Mouse (Mus musculus) liver, embryonic 11.5 days (tissue): ENCODE measurements around the gene Gli1. TPM values are rescaled to one million over a fixed set of nuclear protein-coding genes. Genes with fewer than 3 reads are reported as not detected.
A peak's percentile ranks its signal among the peaks of the same experiment; 100 is the strongest.

ENCODE experiments used
- ATAC-seq: fragments of 200-750 bp; cut with Nextera tagmentation; replicated peaks from 2 replicates; pipeline ENCODE4 v1.8.0; 2017; ENCODE audit warnings: moderate number of reproducible peaks, mild to moderate bottlenecking, moderate TSS enrichment, moderate library complexity; ENCODE audit not compliant: low FRiP score
- DNase-seq: peaks from one replicate; pipeline ENCODE4 v3.0.0-alpha.2; 2017; ENCODE audit warnings: low spot score
- H3K27ac ChIP-seq: fragments of 300-500 bp; sonication (generic); 2 replicates; pipeline ENCODE4 v1.5.1; 2014; ENCODE audit warnings: mild to moderate bottlenecking, low read depth, low read length, control low read depth
- H3K27me3 ChIP-seq: fragments of 300-500 bp; sonication (generic); replicated peaks from 2 replicates; pipeline ENCODE4 v1.6.1; 2014; ENCODE audit warnings: low read length, mixed read lengths; ENCODE audit not compliant: control insufficient read depth, insufficient read depth
- H3K36me3 ChIP-seq: fragments of 300-500 bp; sonication (generic); 2 replicates; pipeline ENCODE4 v1.6.1; 2014; ENCODE audit warnings: mild to moderate bottlenecking, low read length, moderate library complexity, mixed read lengths; ENCODE audit not compliant: control insufficient read depth, insufficient read depth
- H3K4me1 ChIP-seq: fragments of 300-500 bp; sonication (generic); replicated peaks from 2 replicates; pipeline ENCODE4 v1.6.1; 2014; ENCODE audit warnings: low read length, mixed read lengths; ENCODE audit not compliant: control insufficient read depth, insufficient read depth
- H3K4me2 ChIP-seq: fragments of 300-500 bp; sonication (generic); 2 replicates; pipeline ENCODE4 v1.6.1; 2014; ENCODE audit warnings: mild to moderate bottlenecking, control low read depth, moderate library complexity
- H3K4me3 ChIP-seq: fragments of 300-500 bp; sonication (generic); 2 replicates; pipeline ENCODE4 v1.5.1; 2014; ENCODE audit warnings: low read depth, low read length, control low read depth
- H3K9ac ChIP-seq: fragments of 300-500 bp; sonication (generic); 2 replicates; pipeline ENCODE4 v1.6.1; 2014; ENCODE audit warnings: low read depth, low read length, control low read depth
- H3K9me3 ChIP-seq: fragments of 300-500 bp; sonication (generic); 2 replicates; pipeline ENCODE4 v1.6.1; 2016; ENCODE audit warnings: low read length, inconsistent platforms, mixed read lengths; ENCODE audit not compliant: control insufficient read depth
- WGBS: fragments of 180-500 bp; shearing (Covaris S2); extraction: QIAGEN DNeasy Blood & Tissue Kit; methylation state at CpG from one replicate; pipeline ENCODE4 v1.1.7; 2014; 5-methylcytosine and 5-hydroxymethylcytosine counted together
- polyA plus RNA-seq: library from polyadenylated mRNA; unstranded; fragments of >200 nt; fragmentation: Nextera tagmentation; extraction: Ambion mirVana; gene quantifications from 2 replicates; pipeline ENCODE4 v1.2.1, GENCODE M21; 2014

Gene Gli1
- polyA plus RNA-seq, 1 experiment from 2014 or later: 2.1 TPM

GRCm38 (mm10) chr10:127351719-127352118, 9.9 kb upstream of the Gli1 start:
- no peaks in the 10 kb centered on the region for H3K27me3 ChIP-seq
- H3K9me3 ChIP-seq: no peaks in the 10 kb centered on the region
- ATAC-seq: no peak
- H3K4me3 ChIP-seq: no peak overlapping the region
- H3K27ac ChIP-seq: no peak overlapping the region
- DNase-seq: no peak
- no peaks in the 10 kb centered on the region for H3K36me3 ChIP-seq
- WGBS: 62% methylated on average over 8 of the region's 8 CpGs
- H3K4me1 ChIP-seq: peaks cover 2% of the 10 kb centered on the region; the same call in 1 of the 2 replicates
- no peak overlapping the region for H3K4me2 ChIP-seq
- no peak overlapping the region for H3K9ac ChIP-seq

- WGBS: 80% methylated on average over 8 of the region's 8 CpGs
- no peak overlapping the region for H3K4me3 ChIP-seq
- H3K27ac ChIP-seq: no peak overlapping the region
These were observed 9.5 kb upstream of the Gli1 start for GRCm38 (mm10) chr10:127351285-127351595.

GRCm38 (mm10) chr10:127350594-127351284, 9.0 kb upstream of the Gli1 start:
- Histone ChIP-seq H3K9ac (peak overlapping the region; percentile 20; the same call in 1 of the 2 replicates), H3K9me3 (no peaks in the 10 kb centered on the region), H3K36me3 (no peaks in the 10 kb centered on the region), H3K27me3 (no peaks in the 10 kb centered on the region), H3K4me1 (peaks cover 2% of the 10 kb centered on the region; the same call in 1 of the 2 replicates), H3K4me2 (peak overlapping the region; percentile 56), H3K27ac (no peak overlapping the region), H3K4me3 (peak overlapping the region; percentile 7; the same call in 1 of the 2 replicates)
- 13% methylated on average over 24 of the region's 24 CpGs for WGBS
- DNase-seq (peak; percentile 70), ATAC-seq (peak; percentile 62)

More at GRCm38 (mm10) chr10:127351285-127351595, 9.5 kb upstream of the Gli1 start:
- H3K4me2 ChIP-seq: no peak overlapping the region
- no peaks in the 10 kb centered on the region for H3K9me3 ChIP-seq
- peaks cover 2% of the 10 kb centered on the region; the same call in 1 of the 2 replicates for H3K4me1 ChIP-seq
- DNase-seq (no peak), ATAC-seq (no peak)
- H3K9ac ChIP-seq: no peak overlapping the region
- H3K36me3 ChIP-seq: no peaks in the 10 kb centered on the region
- no peaks in the 10 kb centered on the region for H3K27me3 ChIP-seq

- Histone ChIP-seq H3K9me3 (no peaks in the 10 kb centered on the region), H3K27me3 (no peaks in the 10 kb centered on the region)
These were observed 8.0 kb upstream of the Gli1 start for GRCm38 (mm10) chr10:127349810-127350209.

GRCm38 (mm10) chr10:127348957-127349356, 7.2 kb upstream of the Gli1 start:
- Histone ChIP-seq H3K9ac (no peak overlapping the region), H3K27me3 (no peaks in the 10 kb centered on the region), H3K4me2 (no peak overlapping the region), H3K27ac (no peak overlapping the region), H3K9me3 (no peaks in the 10 kb centered on the region), H3K4me3 (no peak overlapping the region), H3K4me1 (peaks cover 2% of the 10 kb centered on the region; the same call in 1 of the 2 replicates), H3K36me3 (no peaks in the 10 kb centered on the region)
- DNase-seq (no peak), ATAC-seq (no peak)
- 73% methylated on average over 4 of the region's 4 CpGs for WGBS

More at GRCm38 (mm10) chr10:127349810-127350209, 8.0 kb upstream of the Gli1 start:
- no peak for DNase-seq
- WGBS: 72% methylated on average over 8 of the region's 8 CpGs
- Histone ChIP-seq H3K36me3 (no peaks in the 10 kb centered on the region), H3K4me2 (no peak overlapping the region), H3K27ac (no peak overlapping the region), H3K4me1 (peaks cover 2% of the 10 kb centered on the region; the same call in 1 of the 2 replicates), H3K9ac (no peak overlapping the region), H3K4me3 (no peak overlapping the region)
- ATAC-seq: no peak

- H3K4me3 ChIP-seq: no peak overlapping the region
- no peaks in the 10 kb centered on the region for H3K9me3 ChIP-seq
- peaks cover 10% of the 10 kb centered on the region for H3K4me1 ChIP-seq
- H3K4me2 ChIP-seq: no peak overlapping the region
- peaks cover 11% of the 10 kb centered on the region for H3K27me3 ChIP-seq
- ATAC-seq: no peak
- DNase-seq: no peak
- no peak overlapping the region for H3K27ac ChIP-seq
- no peaks in the 10 kb centered on the region for H3K36me3 ChIP-seq
- H3K9ac ChIP-seq: no peak overlapping the region
- WGBS: 83% methylated on average over 3 of the region's 3 CpGs
These were observed 4.4 kb upstream of the Gli1 start for GRCm38 (mm10) chr10:127346173-127346572.

- no peak overlapping the region for H3K9ac ChIP-seq
- no peaks in the 10 kb centered on the region for H3K9me3 ChIP-seq
- peaks cover 22% of the 10 kb centered on the region for H3K4me1 ChIP-seq
- DNase-seq (no peak), ATAC-seq (no peak)
- no peaks in the 10 kb centered on the region for H3K36me3 ChIP-seq
- H3K27me3 ChIP-seq: peaks cover 36% of the 10 kb centered on the region
- no peak overlapping the region for H3K4me2 ChIP-seq
- 52% methylated on average over 3 of the region's 3 CpGs for WGBS
- no peak overlapping the region for H3K4me3 ChIP-seq
- H3K27ac ChIP-seq: no peak overlapping the region
These were observed 1.3 kb upstream of the Gli1 start for GRCm38 (mm10) chr10:127343029-127343428.

GRCm38 (mm10) chr10:127341360-127341690, 449 bp downstream of the Gli1 start:
- ATAC-seq: no peak
- Histone ChIP-seq H3K4me1 (peaks cover 22% of the 10 kb centered on the region), H3K4me3 (peak overlapping the region; percentile 55), H3K36me3 (no peaks in the 10 kb centered on the region), H3K27ac (peak overlapping the region; percentile 16), H3K9me3 (no peaks in the 10 kb centered on the region), H3K9ac (peak overlapping the region; percentile 30; the same call in 1 of the 2 replicates), H3K4me2 (peak overlapping the region; percentile 95), H3K27me3 (peaks cover 41% of the 10 kb centered on the region)
- WGBS: under 1% methylated on average over 10 of the region's 11 CpGs
- no peak for DNase-seq
